Mouse (Mus musculus) yolk sac, embryonic 10.5 days (tissue): ENCODE data around the gene Safb2.
"Not testable (repeated sequence)": the region's sequence is repeated elsewhere in the genome, so short reads cannot be mapped to it uniquely, and the experiment has no call there.

Experiments used
- DNase-seq: peaks from one replicate; pipeline ENCODE4 v3.0.0-alpha.2; 2017; ENCODE audit warnings: low spot score

The Safb2 gene

GRCm38 (mm10) chr17:56584257-56585130 lies at the start of gene Safb2, which contains the start of gene Safb:
Safb2 (minus strand) TSS chr17:56584585.
Safb (plus strand) TSS chr17:56584825.
- peak; percentile 99 for DNase-seq

GRCm38 (mm10) chr17:56634023-56634422 lies 49.6 kb upstream of the Safb2 start:
- DNase-seq: no peak

- no peak for DNase-seq
Measured at GRCm38 (mm10) chr17:56631807-56632206, 47.4 kb upstream of the Safb2 start.

- DNase-seq: not testable (repeated sequence)
Measured at GRCm38 (mm10) chr17:56629800-56630781, 45.7 kb upstream of the Safb2 start.

- peak; percentile 56 for DNase-seq
Measured at GRCm38 (mm10) chr17:56627530-56628277, 43.3 kb upstream of the Safb2 start, which contains the start of gene Catsperd. Catsperd (plus strand) TSS chr17:56628143.

GRCm38 (mm10) chr17:56626754-56627470 lies 42.5 kb upstream of the Safb2 start, which contains the start of gene Lonp1:
Lonp1 (minus strand) TSS chr17:56626887.
- peak; percentile 100 for DNase-seq

GRCm38 (mm10) chr17:56626260-56626659 lies 41.9 kb upstream of the Safb2 start:
- no peak for DNase-seq

GRCm38 (mm10) chr17:56625495-56625894 lies 41.1 kb upstream of the Safb2 start:
- no peak for DNase-seq

- DNase-seq: no peak
Measured at GRCm38 (mm10) chr17:56617628-56618027, 33.2 kb upstream of the Safb2 start.

- no peak for DNase-seq
Measured at GRCm38 (mm10) chr17:56616725-56617124, 32.3 kb upstream of the Safb2 start.

- no peak for DNase-seq
Measured at GRCm38 (mm10) chr17:56615792-56616191, 31.4 kb upstream of the Safb2 start.

- DNase-seq: no peak
Measured at GRCm38 (mm10) chr17:56615136-56615784, 30.9 kb upstream of the Safb2 start.

- DNase-seq: no peak
Measured at GRCm38 (mm10) chr17:56614391-56615135, 30.2 kb upstream of the Safb2 start.

GRCm38 (mm10) chr17:56613893-56614292 lies 29.5 kb upstream of the Safb2 start:
- DNase-seq: peak; percentile 30

GRCm38 (mm10) chr17:56613236-56613844 lies 29.0 kb upstream of the Safb2 start, which contains the start of gene Rpl36:
Rpl36 (plus strand) TSS chr17:56613416.
- peak; percentile 92 for DNase-seq

GRCm38 (mm10) chr17:56612565-56612939 lies 28.2 kb upstream of the Safb2 start:
- DNase-seq: not testable (repeated sequence)

GRCm38 (mm10) chr17:56611861-56612564 lies 27.6 kb upstream of the Safb2 start:
- DNase-seq: peak; percentile 73

- no peak for DNase-seq
Measured at GRCm38 (mm10) chr17:56611323-56611722, 26.9 kb upstream of the Safb2 start.
